Mouse (Mus musculus) small intestine, adult 2 months (tissue): ENCODE results near the gene Dstn. TPM values are rescaled to one million over a fixed set of nuclear protein-coding genes. Genes with fewer than 3 reads are reported as not detected.

ENCODE experiments used
- H3K27ac ChIP-seq: fragments of 200-500 bp; 2 replicates; pipeline ENCODE4 v1.5.1; 2012; ENCODE audit warnings: low read depth, low read length, control low read depth, inconsistent platforms; ENCODE audit not compliant: insufficient read depth
- H3K27me3 ChIP-seq: fragments of 200-500 bp; 2 replicates; pipeline ENCODE4 v1.6.1; 2012; ENCODE audit warnings: mild to moderate bottlenecking, moderate library complexity, low read length, inconsistent platforms; ENCODE audit not compliant: control insufficient read depth, insufficient read depth
- H3K36me3 ChIP-seq: fragments of 200-500 bp; 2 replicates; pipeline ENCODE4 v1.6.1; 2012; ENCODE audit warnings: mild to moderate bottlenecking, low read length, control low read depth, inconsistent platforms; ENCODE audit not compliant: control insufficient read depth, insufficient read depth
- H3K4me1 ChIP-seq: fragments of 200-500 bp; 2 replicates; pipeline ENCODE4 v1.6.1; 2012; ENCODE audit warnings: low read length, inconsistent platforms, mixed read lengths; ENCODE audit not compliant: control insufficient read depth, insufficient read depth, insufficient read length
- H3K4me3 ChIP-seq: fragments of 200-500 bp; 2 replicates; pipeline ENCODE4 v1.5.1; 2012; ENCODE audit warnings: low read depth, mild to moderate bottlenecking, control low read depth, inconsistent platforms, low read length, moderate library complexity
- CTCF ChIP-seq: fragments of 200-500 bp; IDR thresholded peaks from 2 replicates; pipeline ENCODE4 v1.5.1; 2012; ENCODE audit warnings: low read depth, mild to moderate bottlenecking, control low read depth, inconsistent platforms, low read length, moderate library complexity, mixed read lengths; ENCODE audit not compliant: insufficient replicate concordance, insufficient read length; ENCODE audit errors: extremely low read depth
- POLR2A ChIP-seq: fragments of 200-500 bp; IDR thresholded peaks from 2 replicates; pipeline ENCODE4 v1.6.1; 2012; ENCODE audit warnings: low read depth, mild to moderate bottlenecking, control low read depth, inconsistent platforms, low read length, moderate library complexity
- WGBS: fragments of 180-500 bp; shearing (Covaris S2); methylation state at CpG from one replicate; pipeline ENCODE4 v1.1.7; 2018; 5-methylcytosine and 5-hydroxymethylcytosine counted together
- polyA plus RNA-seq: library from polyadenylated mRNA; depleted of rRNA; stranded (reverse); fragments of >200 nt; gene quantifications from 2 replicates; pipeline ENCODE4 v1.2.3, GENCODE M21; 2012

Dstn gene
- polyA plus RNA-seq, 1 experiment, result 69.3 TPM

DNA sequence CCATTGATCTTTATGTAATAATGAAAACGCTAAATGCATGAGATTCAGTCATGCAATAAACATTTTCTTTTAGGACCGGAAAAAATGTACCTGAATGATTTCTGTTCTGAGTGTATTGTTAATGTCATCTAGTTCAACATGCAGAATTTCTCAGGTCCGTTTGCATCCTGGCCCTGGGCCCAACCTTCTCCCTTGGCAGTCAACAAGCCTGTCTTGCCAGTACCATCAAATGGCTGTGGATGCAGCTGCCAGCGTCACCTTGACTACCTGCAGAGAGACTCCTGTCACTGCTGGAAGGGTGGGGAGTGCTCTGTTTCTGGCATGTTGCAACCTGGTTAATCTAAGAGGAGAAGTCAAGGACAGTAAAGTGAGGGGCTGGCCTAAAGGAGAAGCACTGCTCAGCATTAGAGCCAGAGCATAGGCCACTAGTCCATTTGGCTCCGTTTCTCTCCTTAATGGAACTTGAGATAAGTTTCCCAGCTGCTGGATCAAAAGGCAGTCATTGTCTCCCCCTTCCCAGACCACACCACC lies 14.2 kb upstream of the Dstn start:
- TF ChIP-seq POLR2A, result no peak
- TF ChIP-seq CTCF, result no peak
- no peaks in the 10 kb centered on the region for H3K27me3 ChIP-seq
- WGBS, result 22% methylated on average over 5 of the region's 5 CpGs
- H3K36me3 ChIP-seq, result no peaks in the 10 kb centered on the region
- peak overlapping the region; percentile 90 for H3K27ac ChIP-seq
- H3K4me3 ChIP-seq, result no peak overlapping the region
- peaks cover 27% of the 10 kb centered on the region; the same call in 1 of the 2 replicates for H3K4me1 ChIP-seq

GRCm38 (mm10) chr2:143903376-143904045 lies 11.6 kb upstream of the Dstn start:
- peak overlapping the region; percentile 96 for H3K27ac ChIP-seq
- H3K4me1 ChIP-seq, result peaks cover 23% of the 10 kb centered on the region; the same call in 1 of the 2 replicates
- H3K4me3 ChIP-seq, result no peak overlapping the region
- no peak for TF ChIP-seq CTCF
- TF ChIP-seq POLR2A, result peak; percentile 18; the same call in 1 of the 2 replicates
- H3K36me3 ChIP-seq, result no peaks in the 10 kb centered on the region
- no peaks in the 10 kb centered on the region for H3K27me3 ChIP-seq
- 17% methylated on average over 9 of the region's 9 CpGs for WGBS

- Histone ChIP-seq H3K27me3 (no peaks in the 10 kb centered on the region), H3K36me3 (no peaks in the 10 kb centered on the region), H3K27ac (peak overlapping the region; percentile 95), H3K4me3 (no peak overlapping the region), H3K4me1 (peaks cover 20% of the 10 kb centered on the region; the same call in 1 of the 2 replicates)
- 26% methylated on average over 5 of the region's 5 CpGs for WGBS
- TF ChIP-seq POLR2A, result no peak
These were observed 10.2 kb upstream of the Dstn start for GRCm38 (mm10) chr2:143904896-143905295.

- no peak for TF ChIP-seq CTCF
- TF ChIP-seq POLR2A, result no peak
- Histone ChIP-seq H3K4me1 (peaks cover 10% of the 10 kb centered on the region; the same call in 1 of the 2 replicates), H3K36me3 (no peaks in the 10 kb centered on the region), H3K4me3 (no peak overlapping the region), H3K27ac (no peak overlapping the region), H3K27me3 (no peaks in the 10 kb centered on the region)
- WGBS, result 90% methylated on average over 2 of the region's 2 CpGs
These were observed 5.9 kb upstream of the Dstn start for GRCm38 (mm10) chr2:143909230-143909629.

DNA sequence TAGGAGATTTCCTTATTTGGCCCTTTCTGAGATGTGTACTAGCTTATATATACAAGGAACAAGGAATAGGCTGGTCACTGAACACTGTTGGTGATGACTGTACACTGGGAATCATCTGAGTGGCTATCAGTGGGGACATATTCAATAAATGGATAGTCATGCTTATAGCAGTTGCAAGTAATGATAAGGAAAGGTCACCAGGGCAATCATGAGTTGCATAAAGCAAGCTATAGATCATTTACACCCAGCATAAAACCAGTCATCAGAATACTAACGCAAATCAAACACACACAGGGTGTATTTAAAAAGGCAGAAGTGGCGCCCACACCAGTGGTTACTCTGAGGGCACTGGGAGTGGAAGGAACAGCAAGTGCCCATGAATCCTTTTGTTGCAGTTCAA lies 2.9 kb upstream of the Dstn start:
- 33% methylated on average over 2 of the region's 2 CpGs for WGBS
- TF ChIP-seq CTCF (no peak), POLR2A (no peak)
- Histone ChIP-seq H3K4me3 (no peak overlapping the region), H3K36me3 (no peaks in the 10 kb centered on the region), H3K27me3 (no peaks in the 10 kb centered on the region), H3K4me1 (peaks cover 4% of the 10 kb centered on the region; the same call in 1 of the 2 replicates), H3K27ac (peak overlapping the region; percentile 69)

DNA sequence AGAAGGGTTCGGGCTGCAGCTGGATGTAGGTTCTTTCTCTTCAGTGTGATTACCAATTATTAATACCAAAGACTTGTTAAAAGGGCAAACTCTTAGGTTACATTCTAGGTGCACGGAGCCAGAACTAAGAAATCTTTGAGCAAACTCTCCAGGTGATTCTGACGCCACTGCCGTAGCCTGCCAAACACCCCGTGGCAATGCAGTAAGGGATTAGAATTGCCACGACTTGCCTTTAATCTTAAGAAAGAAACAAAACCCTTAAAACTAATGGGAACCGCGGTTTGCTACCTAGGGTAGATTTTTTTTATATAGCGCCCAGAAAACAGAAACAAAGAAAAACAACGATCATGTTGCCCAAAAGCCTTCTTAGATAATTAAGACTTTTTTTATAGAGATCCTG lies 899 bp upstream of the Dstn start:
- no peaks in the 10 kb centered on the region for H3K27me3 ChIP-seq
- WGBS, result 2% methylated on average over 10 of the region's 10 CpGs
- H3K4me3 ChIP-seq, result peak overlapping the region; percentile 72; the same call in 1 of the 2 replicates
- no peak for TF ChIP-seq CTCF
- no peak for TF ChIP-seq POLR2A
- H3K36me3 ChIP-seq, result no peaks in the 10 kb centered on the region
- peak overlapping the region; percentile 96 for H3K27ac ChIP-seq
- peaks cover 4% of the 10 kb centered on the region; the same call in 1 of the 2 replicates for H3K4me1 ChIP-seq

DNA sequence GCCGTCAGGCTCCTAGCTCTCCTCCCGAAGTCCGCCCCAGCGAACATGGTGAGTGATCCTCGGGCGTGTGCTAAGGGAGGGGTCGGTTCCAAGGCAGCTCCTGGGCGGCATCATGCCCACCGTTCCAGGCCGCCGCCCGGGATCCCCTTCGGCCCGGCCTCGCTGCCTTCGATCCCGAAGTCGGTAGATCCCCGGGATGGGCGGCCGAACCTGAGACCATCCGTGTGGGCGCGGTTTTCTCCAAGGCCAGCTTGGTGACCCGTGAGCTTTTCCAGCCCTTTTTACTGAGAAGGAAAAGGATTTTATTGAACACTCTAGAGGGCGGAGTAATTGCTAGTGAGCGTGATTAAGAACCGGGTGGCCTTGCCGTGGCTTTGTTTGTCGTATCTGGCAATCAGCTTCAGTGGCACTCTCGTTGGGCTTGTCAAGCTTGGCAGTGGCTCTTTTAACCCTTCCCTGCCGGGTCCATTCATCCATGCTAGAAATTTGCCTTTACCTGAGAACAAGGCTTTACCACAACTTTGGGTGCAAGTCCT lies 548 bp downstream of the Dstn start:
- H3K4me1 ChIP-seq, result peaks cover 5% of the 10 kb centered on the region; the same call in 1 of the 2 replicates
- under 1% methylated on average over 32 of the region's 32 CpGs for WGBS
- TF ChIP-seq CTCF, result no peak
- no peak for TF ChIP-seq POLR2A
- H3K36me3 ChIP-seq, result no peaks in the 10 kb centered on the region; the same call in 1 of the 2 replicates
- peak overlapping the region; percentile 96 for H3K27ac ChIP-seq
- H3K27me3 ChIP-seq, result no peaks in the 10 kb centered on the region
- H3K4me3 ChIP-seq, result peak overlapping the region; percentile 72
